Mouse (Mus musculus): ENCODE results near the gene Igf2bp1. TPM values are rescaled to one million over a fixed set of nuclear protein-coding genes. Genes with fewer than 3 reads are reported as not detected.
"Not testable (repeated sequence)": the region's sequence is repeated elsewhere in the genome, so short reads cannot be mapped to it uniquely, and the experiment has no call there.

Igf2bp1 gene
- polyA plus RNA-seq, 1 experiment = not detected

GRCm38 (mm10) chr11:95953313-95953712 lies 52.4 kb downstream of the Igf2bp1 start:
- H3K4me1 ChIP-seq (ENCODE audit: control insufficient read depth, insufficient read depth, low read length) = no peaks in the 10 kb centered on the region
- WGBS = 86% methylated on average over 5 of the region's 5 CpGs
- TF ChIP-seq CTCF (IDR thresholded peaks at IDR 0.05; ENCODE audit: insufficient read depth, low read depth, low read length) (no peak), POLR2A (IDR thresholded peaks at IDR 0.05; ENCODE audit: insufficient read depth, low read depth, low read length) (no peak)
- no peak overlapping the region for H3K4me3 ChIP-seq (ENCODE audit: insufficient read depth, low read depth, low read length)
- no peak overlapping the region for H3K27ac ChIP-seq (ENCODE audit: insufficient read depth, low read depth, low read length)

GRCm38 (mm10) chr11:95945838-95946472 lies 59.8 kb downstream of the Igf2bp1 start:
- Histone ChIP-seq H3K4me1 (ENCODE audit: control insufficient read depth, insufficient read depth, low read length) (no peaks in the 10 kb centered on the region), H3K27ac (ENCODE audit: insufficient read depth, low read depth, low read length) (no peak overlapping the region), H3K4me3 (ENCODE audit: insufficient read depth, low read depth, low read length) (no peak overlapping the region)
- no peak for TF ChIP-seq CTCF (IDR thresholded peaks at IDR 0.05; ENCODE audit: insufficient read depth, low read depth, low read length)
- TF ChIP-seq POLR2A (IDR thresholded peaks at IDR 0.05; ENCODE audit: insufficient read depth, low read depth, low read length) = no peak
- WGBS = 71% methylated on average over 13 of the region's 13 CpGs

GRCm38 (mm10) chr11:95939828-95940507 lies 65.8 kb downstream of the Igf2bp1 start:
- TF ChIP-seq POLR2A (IDR thresholded peaks at IDR 0.05; ENCODE audit: insufficient read depth, low read depth, low read length) (no peak), CTCF (IDR thresholded peaks at IDR 0.05; ENCODE audit: insufficient read depth, low read depth, low read length) (no peak)
- Histone ChIP-seq H3K27ac (ENCODE audit: insufficient read depth, low read depth, low read length) (no peak overlapping the region), H3K4me1 (ENCODE audit: control insufficient read depth, insufficient read depth, low read length) (no peaks in the 10 kb centered on the region), H3K4me3 (ENCODE audit: insufficient read depth, low read depth, low read length) (no peak overlapping the region)
- WGBS = 37% methylated on average over 11 of the region's 11 CpGs

DNA sequence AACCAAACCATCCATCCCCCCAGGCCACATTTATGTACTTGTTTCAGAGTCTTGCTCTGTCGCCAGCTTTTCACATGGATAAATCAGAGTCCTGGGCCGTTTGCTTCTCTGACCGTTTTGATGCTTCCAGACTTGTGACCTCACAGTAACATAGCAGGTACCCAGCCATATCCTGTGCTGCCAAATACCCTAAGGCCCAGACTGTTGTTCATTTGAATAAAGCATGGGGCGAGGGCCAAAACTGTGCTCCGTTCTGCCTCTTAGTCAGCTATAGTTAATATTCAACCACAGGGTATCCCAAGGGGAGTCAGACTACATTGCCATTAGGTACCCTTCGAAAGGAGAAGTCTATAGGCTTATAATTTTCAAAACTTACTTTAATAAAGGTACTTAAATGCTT lies 69.3 kb downstream of the Igf2bp1 start:
- Histone ChIP-seq H3K27ac (ENCODE audit: insufficient read depth, low read depth, low read length) (no peak overlapping the region), H3K4me3 (ENCODE audit: insufficient read depth, low read depth, low read length) (no peak overlapping the region), H3K4me1 (ENCODE audit: control insufficient read depth, insufficient read depth, low read length) (no peaks in the 10 kb centered on the region)
- WGBS = 72% methylated on average over 6 of the region's 6 CpGs
- TF ChIP-seq POLR2A (IDR thresholded peaks at IDR 0.05; ENCODE audit: insufficient read depth, low read depth, low read length) = no peak

DNA sequence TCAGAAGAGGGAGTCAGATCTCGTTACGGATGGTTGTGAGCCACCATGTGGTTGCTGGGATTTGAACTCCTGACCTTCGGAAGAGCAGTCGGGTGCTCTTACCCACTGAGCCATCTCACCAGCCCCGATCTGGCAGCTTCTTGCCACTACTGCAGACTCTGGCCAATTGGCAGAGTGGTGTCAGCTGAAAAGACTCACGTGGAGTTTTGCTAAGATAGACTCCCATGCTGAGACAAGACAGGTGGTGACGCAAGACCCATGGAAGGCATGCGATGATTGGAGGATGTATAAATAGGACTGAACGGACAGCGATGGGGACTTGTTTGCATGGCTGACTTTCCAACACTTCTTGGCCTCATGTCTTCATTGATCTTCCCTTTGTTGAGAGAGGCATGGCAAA lies 73.6 kb downstream of the Igf2bp1 start:
- not testable (repeated sequence) for H3K4me3 ChIP-seq (ENCODE audit: insufficient read depth, low read depth, low read length); H3K27ac ChIP-seq (ENCODE audit: insufficient read depth, low read depth, low read length); H3K4me1 ChIP-seq (ENCODE audit: control insufficient read depth, insufficient read depth, low read length)
- WGBS = 92% methylated on average over 9 of the region's 10 CpGs

GRCm38 (mm10) chr11:95926398-95926797 lies 79.3 kb downstream of the Igf2bp1 start:
- TF ChIP-seq POLR2A (IDR thresholded peaks at IDR 0.05; ENCODE audit: insufficient read depth, low read depth, low read length) (no peak), CTCF (IDR thresholded peaks at IDR 0.05; ENCODE audit: insufficient read depth, low read depth, low read length) (no peak)
- Histone ChIP-seq H3K27ac (ENCODE audit: insufficient read depth, low read depth, low read length) (no peak overlapping the region), H3K4me1 (ENCODE audit: control insufficient read depth, insufficient read depth, low read length) (no peaks in the 10 kb centered on the region), H3K4me3 (ENCODE audit: insufficient read depth, low read depth, low read length) (no peak overlapping the region)
- WGBS = 72% methylated on average over 4 of the region's 4 CpGs

DNA sequence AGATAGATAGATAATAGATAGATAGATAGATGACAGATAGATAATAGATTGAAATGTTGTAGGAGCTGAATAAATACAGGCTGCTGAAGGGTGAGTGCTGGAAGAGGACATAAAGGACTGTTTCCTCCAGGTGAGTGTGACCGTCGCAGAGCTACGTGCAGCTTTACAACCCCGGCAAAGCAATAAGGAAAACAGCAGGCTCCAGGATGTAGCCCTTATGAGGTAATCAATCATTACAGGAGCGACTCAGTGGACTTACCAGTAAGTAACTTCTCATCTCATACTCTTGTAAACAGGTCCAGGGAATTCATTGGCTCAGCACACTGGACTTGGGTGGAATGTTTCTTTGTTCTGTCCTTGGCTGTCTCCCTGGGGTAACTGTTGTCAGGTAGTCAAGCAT lies 79.8 kb downstream of the Igf2bp1 start:
- WGBS = 95% methylated on average over 5 of the region's 5 CpGs
- no peaks in the 10 kb centered on the region for H3K4me1 ChIP-seq (ENCODE audit: control insufficient read depth, insufficient read depth, low read length)

DNA sequence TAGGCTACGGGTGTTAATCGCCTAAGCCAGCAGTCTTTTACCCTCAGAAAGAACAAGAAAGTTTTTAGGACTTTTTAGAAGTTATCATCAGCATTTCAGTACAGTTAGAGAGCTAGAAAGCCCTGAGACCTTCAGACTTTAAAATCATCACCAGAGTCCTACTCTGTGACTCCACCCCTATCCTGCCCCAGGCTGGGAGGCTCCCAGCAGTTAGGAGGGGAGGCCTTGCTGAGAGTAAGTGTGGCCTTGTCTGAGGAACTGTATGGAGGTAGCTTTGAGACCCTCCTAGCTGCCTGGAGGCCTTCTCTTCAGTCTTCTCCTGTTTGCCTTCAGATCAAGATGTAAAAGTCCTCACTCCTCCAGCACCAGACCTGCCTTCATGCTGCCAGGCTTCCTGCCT lies 81.5 kb downstream of the Igf2bp1 start:
- TF ChIP-seq CTCF (IDR thresholded peaks at IDR 0.05; ENCODE audit: insufficient read depth, low read depth, low read length) (no peak), POLR2A (IDR thresholded peaks at IDR 0.05; ENCODE audit: insufficient read depth, low read depth, low read length) (no peak)
- WGBS = 35% methylated on average over 2 of the region's 2 CpGs
- no peak overlapping the region for H3K4me3 ChIP-seq (ENCODE audit: insufficient read depth, low read depth, low read length)
- H3K4me1 ChIP-seq (ENCODE audit: control insufficient read depth, insufficient read depth, low read length) = no peaks in the 10 kb centered on the region
- no peak overlapping the region for H3K27ac ChIP-seq (ENCODE audit: insufficient read depth, low read depth, low read length)

More for the DNA sequence above, 79.8 kb downstream of the Igf2bp1 start:
- no peak overlapping the region for H3K27ac ChIP-seq (ENCODE audit: insufficient read depth, low read depth, low read length)
- TF ChIP-seq POLR2A (IDR thresholded peaks at IDR 0.05; ENCODE audit: insufficient read depth, low read depth, low read length) (no peak), CTCF (IDR thresholded peaks at IDR 0.05; ENCODE audit: insufficient read depth, low read depth, low read length) (no peak)
- no peak overlapping the region for H3K4me3 ChIP-seq (ENCODE audit: insufficient read depth, low read depth, low read length)

DNA sequence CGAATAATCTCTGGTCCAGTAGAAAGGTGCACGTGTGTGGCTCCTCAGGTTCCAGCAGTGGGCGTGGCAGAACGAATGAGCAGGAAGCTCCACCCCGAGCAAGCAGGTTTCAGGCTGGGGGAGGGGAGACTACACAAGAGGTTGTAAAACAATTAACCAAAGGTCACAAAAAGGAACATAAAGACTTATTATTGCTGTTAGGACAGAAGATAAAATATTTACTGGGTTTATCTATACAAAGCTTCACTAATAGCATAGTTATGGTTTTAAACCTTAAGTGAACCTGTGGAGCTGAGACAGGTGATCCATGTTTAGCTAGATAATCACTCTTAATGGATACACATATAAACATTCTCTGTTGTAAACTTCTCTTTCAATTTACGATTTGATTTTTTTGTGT lies 82.3 kb downstream of the Igf2bp1 start:
- WGBS = 6% methylated on average over 4 of the region's 6 CpGs
- not testable (repeated sequence) for H3K4me1 ChIP-seq (ENCODE audit: control insufficient read depth, insufficient read depth, low read length); H3K27ac ChIP-seq (ENCODE audit: insufficient read depth, low read depth, low read length); H3K4me3 ChIP-seq (ENCODE audit: insufficient read depth, low read depth, low read length)
